21 mouse cellular contexts compared by ENCODE assay signal in genomic region chr10:59602043-59602442, GRCm38 (mm10). TPM values are rescaled to one million over a fixed set of nuclear protein-coding genes. Genes with fewer than 3 reads are reported as not detected.
DNase-seq lines count a peak whose midpoint lies in the region; ATAC-seq lines count a peak whose summit lies in the region.
"Had no signal": no experiment of that assay in that cellular context is flagged by ENCODE, and none has a peak within 500 bp of the region (broad histone marks: within the 10 kb centered on the region; RNA-seq: fewer than 3 reads in every experiment).

No protein-coding gene starts in this region.

- peak overlapping the region; percentile 38; the same call in 1 of the 2 replicates for H3K27ac ChIP-seq in hindbrain, embryonic 15.5 days (replicated peaks)
- no peak overlapping the region for H3K27ac ChIP-seq in hindbrain, embryonic 11.5 days (ENCODE audit: low read depth, low read length)
- H3K27ac ChIP-seq in limb, embryonic 15.5 days: peak overlapping the region; percentile 22; the same call in 1 of the 2 replicates
- H3K27ac ChIP-seq in limb, embryonic 10.5 days: no peak overlapping the region
- H3K27ac ChIP-seq: heart, embryonic 13.5 days; kidney, embryonic 15.5 days; stomach, embryonic 15.5 days had no signal

- no peaks in the 10 kb centered on the region for H3K36me3 ChIP-seq in hindbrain, embryonic 15.5 days
- no peaks in the 10 kb centered on the region for H3K36me3 ChIP-seq in hindbrain, embryonic 11.5 days (ENCODE audit: control insufficient read depth, insufficient read depth, low read length)
- peaks cover 2% of the 10 kb centered on the region for H3K36me3 ChIP-seq in limb, embryonic 15.5 days
- H3K36me3 ChIP-seq in limb, embryonic 10.5 days: peaks cover 5% of the 10 kb centered on the region; the same call in 1 of the 2 replicates
- H3K36me3 ChIP-seq: stomach, embryonic 15.5 days had no signal

- no peaks in the 10 kb centered on the region for H3K27me3 ChIP-seq in hindbrain, embryonic 15.5 days
- H3K27me3 ChIP-seq in hindbrain, embryonic 11.5 days (ENCODE audit: control insufficient read depth, insufficient read depth, low read length): no peaks in the 10 kb centered on the region
- no peaks in the 10 kb centered on the region for H3K27me3 ChIP-seq in limb, embryonic 15.5 days
- no peaks in the 10 kb centered on the region for H3K27me3 ChIP-seq in limb, embryonic 10.5 days (ENCODE audit: low read depth, poor library complexity, severe bottlenecking)
- H3K27me3 ChIP-seq: heart, embryonic 13.5 days; kidney, embryonic 15.5 days; stomach, embryonic 15.5 days had no signal

- H3K9me3 ChIP-seq in hindbrain, embryonic 15.5 days: no peaks in the 10 kb centered on the region
- H3K9me3 ChIP-seq in hindbrain, embryonic 11.5 days (ENCODE audit: control insufficient read depth, low read length): no peaks in the 10 kb centered on the region
- no peaks in the 10 kb centered on the region for H3K9me3 ChIP-seq in limb, embryonic 15.5 days
- H3K9me3 ChIP-seq in limb, embryonic 10.5 days (replicated peaks): no peaks in the 10 kb centered on the region
- H3K9me3 ChIP-seq: heart, embryonic 13.5 days; kidney, embryonic 15.5 days; stomach, embryonic 15.5 days had no signal

- ATAC-seq in hindbrain, embryonic 15.5 days (ENCODE audit: low FRiP score, low read depth): 0 out of 2 replicates have a peak, but pooled peaks have one; percentile 45
- ATAC-seq in hindbrain, embryonic 11.5 days (ENCODE audit: low FRiP score): no peak
- no peak for ATAC-seq in limb, embryonic 15.5 days (ENCODE audit: insufficient number of reproducible peaks, low FRiP score, low TSS enrichment, low read depth)
- ATAC-seq: activated CD4-positive, CD25-positive, alpha-beta regulatory T cell, adult 4 months; CD4-positive, CD25-positive, alpha-beta regulatory T cell, adult 4 months; liver, postnatal 0 days had no signal

- peaks cover 6% of the 10 kb centered on the region for H3K4me1 ChIP-seq in hindbrain, embryonic 15.5 days (replicated peaks)
- H3K4me1 ChIP-seq in hindbrain, embryonic 11.5 days (replicated peaks; ENCODE audit: control insufficient read depth, insufficient read depth, low read length): no peaks in the 10 kb centered on the region
- H3K4me1 ChIP-seq in limb, embryonic 15.5 days: peaks cover 19% of the 10 kb centered on the region
- no peaks in the 10 kb centered on the region for H3K4me1 ChIP-seq in limb, embryonic 10.5 days

- WGBS in hindbrain, embryonic 15.5 days: 51% methylated on average over 8 of the region's 8 CpGs
- 74% methylated on average over 8 of the region's 8 CpGs for WGBS in hindbrain, embryonic 11.5 days
- 43% methylated on average over 8 of the region's 8 CpGs for WGBS in limb, embryonic 15.5 days
- 87% methylated on average over 8 of the region's 8 CpGs for whole genome bisulfite sequencing in limb, embryonic 10.5 days

- no peak overlapping the region for H3K4me3 ChIP-seq in hindbrain, embryonic 15.5 days
- no peak overlapping the region for H3K4me3 ChIP-seq in hindbrain, embryonic 11.5 days (ENCODE audit: low read depth, low read length)
- H3K4me3 ChIP-seq in limb, embryonic 15.5 days: no peak overlapping the region
- no peak overlapping the region for H3K4me3 ChIP-seq in limb, embryonic 10.5 days
- H3K4me3 ChIP-seq: heart, embryonic 13.5 days; kidney, embryonic 15.5 days; stomach, embryonic 15.5 days had no signal

- no peak overlapping the region for H3K9ac ChIP-seq in hindbrain, embryonic 15.5 days
- H3K9ac ChIP-seq in hindbrain, embryonic 11.5 days (ENCODE audit: low read depth, low read length): no peak overlapping the region
- H3K9ac ChIP-seq in limb, embryonic 15.5 days: no peak overlapping the region
- H3K9ac ChIP-seq: heart, embryonic 13.5 days; kidney, embryonic 15.5 days; liver, postnatal 0 days; stomach, embryonic 15.5 days had no signal

- peak; percentile 30 to 56 for DNase-seq in cerebellum, postnatal 14 days
- no peak for DNase-seq in cerebellum, adult 11 months
- DNase-seq in hindbrain, embryonic 11.5 days (ENCODE audit: low spot score): no peak
- no peak for DNase-seq in limb, embryonic 10.5 days (ENCODE audit: low spot score)
- DNase-seq in Muller cell, postnatal 12 days (ENCODE audit: inconsistent ontology term): peak; percentile 52
- DNase-seq in thymus, adult 18-20 months: no peak
- DNase-seq: adrenal gland, postnatal 10 days; heart, adult 11 months; liver, postnatal 0 days had no signal

- no peak overlapping the region for H3K4me2 ChIP-seq in hindbrain, embryonic 15.5 days
- no peak overlapping the region for H3K4me2 ChIP-seq in hindbrain, embryonic 11.5 days (replicated peaks; ENCODE audit: low read depth, low read length)
- H3K4me2 ChIP-seq in limb, embryonic 15.5 days: no peak overlapping the region
- H3K4me2 ChIP-seq: heart, embryonic 13.5 days; kidney, embryonic 15.5 days; midbrain, embryonic 11.5 days had no signal

RNA-seq across cellular contexts. Expression of gene Gm10322, which starts 13.8 kb away (rescaled TPM):
- not detected in 2 replicates for polyA plus RNA-seq in hindbrain, embryonic 15.5 days (2015; fragmentation: Nextera tagmentation; extraction: Ambion mirVana)
- polyA plus RNA-seq in hindbrain, embryonic 11.5 days (2014; fragmentation: Nextera tagmentation; extraction: Ambion mirVana): not detected in 2 replicates
- not detected in 2 replicates for polyA plus RNA-seq in limb, embryonic 15.5 days (2015; fragmentation: Nextera tagmentation; extraction: Ambion mirVana)
- not detected in 2 replicates for polyA plus RNA-seq in limb, embryonic 10.5 days (2016; fragmentation: Nextera tagmentation; extraction: Ambion mirVana)
- polyA plus RNA-seq: activated CD4-positive, CD25-positive, alpha-beta regulatory T cell, adult 4 months; CD4-positive, CD25-positive, alpha-beta regulatory T cell, adult 4 months; heart, embryonic 13.5 days; intestine, embryonic 14.5 days; kidney, embryonic 15.5 days; large intestine, adult 2 months; liver, adult 2 months; liver, postnatal 0 days; midbrain, embryonic 11.5 days; stomach, embryonic 15.5 days; thymus, postnatal 0 days had no signal

RNA-seq across cellular contexts. Expression of gene Mcu, which starts 14.4 kb away (rescaled TPM):
- 31.7 and 34.6 TPM in 2 replicates for polyA plus RNA-seq in hindbrain, embryonic 15.5 days (2015; fragmentation: Nextera tagmentation; extraction: Ambion mirVana)
- 21.8 and 24.7 TPM in 2 replicates for polyA plus RNA-seq in hindbrain, embryonic 11.5 days (2014; fragmentation: Nextera tagmentation; extraction: Ambion mirVana)
- 53.4 and 57.1 TPM in 2 replicates for polyA plus RNA-seq in limb, embryonic 15.5 days (2015; fragmentation: Nextera tagmentation; extraction: Ambion mirVana)
- polyA plus RNA-seq in limb, embryonic 10.5 days (2016; fragmentation: Nextera tagmentation; extraction: Ambion mirVana): 17.4 and 28.3 TPM in 2 replicates

Comparison
In these comparisons a context has a peak if more than half of its experiments do, and no peak if none do; other contexts are left out.
1. DNase-seq: peak in cerebellum, postnatal 14 days (2 of 2) and Muller cell, postnatal 12 days (single experiment); none in cerebellum, adult 11 months (single experiment), hindbrain, embryonic 11.5 days (single experiment), limb, embryonic 10.5 days (single experiment) and thymus, adult 18-20 months (0 of 2).
2. H3K27ac ChIP-seq: peak in hindbrain, embryonic 15.5 days (single experiment) and limb, embryonic 15.5 days (single experiment); none in hindbrain, embryonic 11.5 days (single experiment) and limb, embryonic 10.5 days (single experiment).